Mouse (Mus musculus) heart, embryonic 15.5 days (tissue): Measurements from ENCODE around the gene Yeats2. TPM values are rescaled to one million over a fixed set of nuclear protein-coding genes. Genes with fewer than 3 reads are reported as not detected.
A peak's percentile ranks its signal among the peaks of the same experiment; 100 is the strongest.

Experiments used
- ATAC-seq: fragments of 200-750 bp; cut with Nextera tagmentation; replicated peaks from 2 replicates; pipeline ENCODE4 v1.8.0; 2017; ENCODE audit warnings: low read depth, moderate TSS enrichment; ENCODE audit not compliant: insufficient number of reproducible peaks, insufficient read depth, low FRiP score
- H3K27ac ChIP-seq: fragments of 300-500 bp; sonication (generic); 2 replicates; pipeline ENCODE4 v1.5.1; 2015; ENCODE audit warnings: mild to moderate bottlenecking, inconsistent platforms
- H3K27me3 ChIP-seq: fragments of 300-500 bp; sonication (generic); 2 replicates; pipeline ENCODE4 v1.6.1; 2015; ENCODE audit warnings: inconsistent platforms
- H3K36me3 ChIP-seq: fragments of 300-500 bp; sonication (generic); 2 replicates; pipeline ENCODE4 v1.6.1; 2015; ENCODE audit warnings: mild to moderate bottlenecking, inconsistent platforms
- H3K4me1 ChIP-seq: fragments of 300-500 bp; sonication (generic); replicated peaks from 2 replicates; pipeline ENCODE4 v1.6.1; 2015; ENCODE audit warnings: inconsistent platforms
- H3K4me2 ChIP-seq: fragments of 300-500 bp; sonication (generic); 2 replicates; pipeline ENCODE4 v1.6.1; 2015; ENCODE audit warnings: inconsistent platforms, mild to moderate bottlenecking, moderate library complexity
- H3K4me3 ChIP-seq: fragments of 300-500 bp; sonication (generic); 2 replicates; pipeline ENCODE4 v1.5.1; 2015; ENCODE audit warnings: mild to moderate bottlenecking, inconsistent platforms
- H3K9ac ChIP-seq: fragments of 300-500 bp; sonication (generic); 2 replicates; pipeline ENCODE4 v1.6.1; 2015; ENCODE audit warnings: mild to moderate bottlenecking, inconsistent platforms
- H3K9me3 ChIP-seq: fragments of 300-500 bp; sonication (generic); replicated peaks from 2 replicates; pipeline ENCODE4 v1.6.1; 2016; ENCODE audit warnings: inconsistent platforms
- WGBS: fragments of 180-500 bp; shearing (Covaris S2); methylation state at CpG from one replicate; pipeline ENCODE4 v1.1.7; 2015; ENCODE audit warnings: mixed read lengths; 5-methylcytosine and 5-hydroxymethylcytosine counted together
- polyA plus RNA-seq: library from polyadenylated mRNA; unstranded; fragments of >200 nt; fragmentation: Nextera tagmentation; extraction: Ambion mirVana; gene quantifications from 2 replicates; pipeline ENCODE4 v1.2.1, GENCODE M21; 2015

The Yeats2 gene
- 13.9 and 21.0 TPM in 2 replicates for polyA plus RNA-seq

- under 1% methylated on average over 91 of the region's 92 CpGs for WGBS
- H3K9me3 ChIP-seq: no peaks in the 10 kb centered on the region
- peaks cover 19% of the 10 kb centered on the region for H3K4me1 ChIP-seq
- H3K27ac ChIP-seq: peak within 1 kb of the TSS; percentile 95
- peak within 1 kb of the TSS; percentile 91 for H3K9ac ChIP-seq
- H3K36me3 ChIP-seq: no peaks in the 10 kb centered on the region
- no peaks in the 10 kb centered on the region for H3K27me3 ChIP-seq
- ATAC-seq: peak; percentile 92
- peak within 1 kb of the TSS; percentile 75 for H3K4me2 ChIP-seq
- H3K4me3 ChIP-seq: peak within 1 kb of the TSS; percentile 95
These were observed at the start of gene Yeats2 for GRCm38 (mm10) chr16:20140772-20141531. Yeats2 (plus strand) TSS chr16:20141063.

GRCm38 (mm10) chr16:20095966-20096365 lies 44.9 kb upstream of the Yeats2 start:
- Histone ChIP-seq H3K4me1 (peaks cover 13% of the 10 kb centered on the region), H3K27ac (no peak overlapping the region), H3K4me3 (no peak overlapping the region), H3K4me2 (no peak overlapping the region), H3K9me3 (no peaks in the 10 kb centered on the region), H3K27me3 (no peaks in the 10 kb centered on the region), H3K9ac (no peak overlapping the region), H3K36me3 (peaks cover 4% of the 10 kb centered on the region; the same call in 1 of the 2 replicates)
- WGBS: 76% methylated on average over 2 of the region's 2 CpGs
- no peak for ATAC-seq

- peak within 1 kb of the TSS; percentile 98 for H3K9ac ChIP-seq
- peak; percentile 92 for ATAC-seq
- H3K27me3 ChIP-seq: no peaks in the 10 kb centered on the region
- H3K9me3 ChIP-seq: no peaks in the 10 kb centered on the region
- peaks cover 9% of the 10 kb centered on the region for H3K4me1 ChIP-seq
- WGBS: under 1% methylated on average over 29 of the region's 29 CpGs
- H3K27ac ChIP-seq: peak within 1 kb of the TSS; percentile 99
- peaks cover 4% of the 10 kb centered on the region; the same call in 1 of the 2 replicates for H3K36me3 ChIP-seq
- peak within 1 kb of the TSS; percentile 87 for H3K4me3 ChIP-seq
- peak within 1 kb of the TSS; percentile 55 for H3K4me2 ChIP-seq
These were observed 43.7 kb upstream of the Yeats2 start, which contains the start of gene Klhl24 for GRCm38 (mm10) chr16:20097069-20097710. Klhl24 (plus strand) TSS chr16:20097542.

- no peaks in the 10 kb centered on the region for H3K9me3 ChIP-seq
- peak overlapping the region; percentile 87 for H3K4me3 ChIP-seq
- H3K9ac ChIP-seq: peak overlapping the region; percentile 98
- peaks cover 10% of the 10 kb centered on the region; the same call in 1 of the 2 replicates for H3K36me3 ChIP-seq
- H3K4me2 ChIP-seq: peak overlapping the region; percentile 55
- no peaks in the 10 kb centered on the region for H3K27me3 ChIP-seq
- peak overlapping the region; percentile 99 for H3K27ac ChIP-seq
- H3K4me1 ChIP-seq: peaks cover 9% of the 10 kb centered on the region
- peak; percentile 94 for ATAC-seq
- WGBS: under 1% methylated on average over 61 of the region's 61 CpGs
These were observed 43.0 kb upstream of the Yeats2 start for GRCm38 (mm10) chr16:20097711-20098374.

- no peak for ATAC-seq
- Histone ChIP-seq H3K4me2 (peak overlapping the region; percentile 55), H3K27me3 (no peaks in the 10 kb centered on the region), H3K9ac (peak overlapping the region; percentile 98), H3K9me3 (peaks cover 4% of the 10 kb centered on the region), H3K36me3 (peaks cover 15% of the 10 kb centered on the region), H3K27ac (peak overlapping the region; percentile 99), H3K4me1 (peaks cover 9% of the 10 kb centered on the region), H3K4me3 (peak overlapping the region; percentile 87)
- WGBS: 5% methylated on average over 4 of the region's 4 CpGs
These were observed 42.5 kb upstream of the Yeats2 start for GRCm38 (mm10) chr16:20098375-20098727.

- WGBS: 86% methylated on average over 6 of the region's 6 CpGs
- Histone ChIP-seq H3K27me3 (no peaks in the 10 kb centered on the region), H3K9ac (no peak overlapping the region), H3K4me1 (peaks cover 9% of the 10 kb centered on the region), H3K36me3 (peaks cover 22% of the 10 kb centered on the region), H3K9me3 (peaks cover 10% of the 10 kb centered on the region), H3K4me3 (peak overlapping the region; percentile 87; the same call in 1 of the 2 replicates), H3K27ac (peak overlapping the region; percentile 99), H3K4me2 (peak overlapping the region; percentile 55)
- ATAC-seq: no peak
These were observed 41.8 kb upstream of the Yeats2 start for GRCm38 (mm10) chr16:20098866-20099629.

GRCm38 (mm10) chr16:20106996-20107395 lies 33.9 kb upstream of the Yeats2 start:
- no peak overlapping the region for H3K4me3 ChIP-seq
- H3K36me3 ChIP-seq: peaks cover 80% of the 10 kb centered on the region
- H3K27ac ChIP-seq: no peak overlapping the region
- 86% methylated on average over 8 of the region's 8 CpGs for WGBS
- ATAC-seq: no peak
- no peaks in the 10 kb centered on the region for H3K4me1 ChIP-seq
- peaks cover 10% of the 10 kb centered on the region for H3K9me3 ChIP-seq
- H3K27me3 ChIP-seq: no peaks in the 10 kb centered on the region
- no peak overlapping the region for H3K4me2 ChIP-seq
- no peak overlapping the region for H3K9ac ChIP-seq

GRCm38 (mm10) chr16:20108961-20109360 lies 31.9 kb upstream of the Yeats2 start:
- H3K9ac ChIP-seq: no peak overlapping the region
- H3K4me1 ChIP-seq: no peaks in the 10 kb centered on the region
- H3K4me3 ChIP-seq: no peak overlapping the region
- H3K36me3 ChIP-seq: peaks cover 70% of the 10 kb centered on the region
- WGBS: 98% methylated on average over 6 of the region's 6 CpGs
- H3K27me3 ChIP-seq: no peaks in the 10 kb centered on the region
- no peak for ATAC-seq
- no peaks in the 10 kb centered on the region for H3K9me3 ChIP-seq
- no peak overlapping the region for H3K27ac ChIP-seq
- no peak overlapping the region for H3K4me2 ChIP-seq

- H3K4me2 ChIP-seq: no peak overlapping the region
- 81% methylated on average over 2 of the region's 2 CpGs for WGBS
- H3K27ac ChIP-seq: no peak overlapping the region
- H3K9ac ChIP-seq: no peak overlapping the region
- no peak for ATAC-seq
- no peaks in the 10 kb centered on the region for H3K27me3 ChIP-seq
- no peaks in the 10 kb centered on the region for H3K4me1 ChIP-seq
- no peak overlapping the region for H3K4me3 ChIP-seq
- no peaks in the 10 kb centered on the region for H3K9me3 ChIP-seq
- peaks cover 62% of the 10 kb centered on the region for H3K36me3 ChIP-seq
These were observed 28.2 kb upstream of the Yeats2 start for GRCm38 (mm10) chr16:20112649-20113048.

GRCm38 (mm10) chr16:20116069-20116468 lies 24.8 kb upstream of the Yeats2 start:
- Histone ChIP-seq H3K27ac (no peak overlapping the region), H3K9ac (no peak overlapping the region), H3K9me3 (no peaks in the 10 kb centered on the region), H3K4me2 (no peak overlapping the region), H3K36me3 (peaks cover 58% of the 10 kb centered on the region), H3K4me1 (no peaks in the 10 kb centered on the region), H3K27me3 (no peaks in the 10 kb centered on the region), H3K4me3 (no peak overlapping the region)
- ATAC-seq: no peak
- 61% methylated on average over 4 of the region's 4 CpGs for WGBS
